In the genomic region with DNA sequence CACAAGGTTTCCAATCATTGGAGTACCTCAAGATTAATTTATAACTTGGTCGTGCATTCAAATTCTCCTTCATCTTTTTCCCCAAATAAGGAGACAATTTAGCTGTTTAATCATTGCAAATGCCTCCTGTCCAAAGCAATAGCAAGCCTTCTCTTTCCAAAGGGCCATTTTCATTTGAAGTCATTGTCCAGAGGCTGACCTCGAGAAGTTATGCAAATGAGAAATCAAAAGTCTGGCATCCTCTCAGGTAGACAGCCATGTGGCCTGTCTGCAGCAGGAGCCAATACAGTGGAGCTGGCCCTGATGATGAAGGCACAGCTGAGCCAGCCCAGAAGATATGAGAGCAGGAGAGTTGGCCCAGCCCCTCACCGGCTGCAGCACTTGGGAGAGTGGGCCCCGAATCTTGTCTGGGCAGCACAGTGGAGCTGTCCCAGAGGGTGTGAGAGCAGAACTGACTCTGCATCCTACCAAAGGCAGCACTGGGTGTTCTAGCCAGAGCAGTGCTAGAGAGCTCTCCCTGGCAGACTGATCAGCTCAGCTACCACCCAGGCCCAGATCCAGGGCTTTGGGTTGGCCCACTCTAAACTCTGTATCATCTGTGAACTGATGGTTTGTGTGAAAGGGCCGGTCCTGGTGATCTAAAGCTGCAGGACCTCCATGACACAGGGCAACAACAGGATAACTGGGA, we compare ENCODE assay signal across 17 mouse cellular contexts.
A peak's percentile ranks its signal among the peaks of the same experiment; 100 is the strongest.
DNase-seq lines count a peak whose midpoint lies in the region; ATAC-seq lines count a peak whose summit lies in the region.
"Had no signal": no experiment of that assay in that cellular context is flagged by ENCODE, and none has a peak within 500 bp of the region (broad histone marks: within the 10 kb centered on the region; RNA-seq: fewer than 3 reads in every experiment).

No protein-coding gene starts in this region.

- H3K4me2 ChIP-seq in kidney, embryonic 14.5 days (replicated peaks; ENCODE audit: low read depth, low read length), result no peak overlapping the region
- no peak overlapping the region for H3K4me2 ChIP-seq in lung, embryonic 15.5 days
- H3K4me2 ChIP-seq in embryonic facial prominence, embryonic 14.5 days (ENCODE audit: low read depth, low read length), result no peak overlapping the region
- H3K4me2 ChIP-seq in limb, embryonic 12.5 days, result no peak overlapping the region
- H3K4me2 ChIP-seq: forebrain, embryonic 15.5 days; heart, embryonic 13.5 days; midbrain, embryonic 13.5 days had no signal

- no peaks in the 10 kb centered on the region for H3K4me1 ChIP-seq in kidney, embryonic 14.5 days (ENCODE audit: control insufficient read depth, insufficient read depth, low read length)
- H3K4me1 ChIP-seq in lung, embryonic 15.5 days, result peaks cover 10% of the 10 kb centered on the region; the same call in 1 of the 2 replicates
- H3K4me1 ChIP-seq in embryonic facial prominence, embryonic 14.5 days (ENCODE audit: control insufficient read depth, insufficient read depth, low read length), result peaks cover 29% of the 10 kb centered on the region
- peaks cover 30% of the 10 kb centered on the region for H3K4me1 ChIP-seq in limb, embryonic 12.5 days (replicated peaks)
- H3K4me1 ChIP-seq: heart, embryonic 13.5 days had no signal

- H3K9me3 ChIP-seq in kidney, embryonic 14.5 days (ENCODE audit: control insufficient read depth, low read length), result no peaks in the 10 kb centered on the region
- H3K9me3 ChIP-seq in lung, embryonic 15.5 days, result no peaks in the 10 kb centered on the region
- peaks cover 3% of the 10 kb centered on the region; the same call in 1 of the 2 replicates for H3K9me3 ChIP-seq in embryonic facial prominence, embryonic 14.5 days (ENCODE audit: control insufficient read depth, low read length)
- 0 out of 2 replicates have a peak, but pooled peaks cover 3% of the 10 kb centered on the region for H3K9me3 ChIP-seq in limb, embryonic 12.5 days
- H3K9me3 ChIP-seq: forebrain, embryonic 15.5 days; midbrain, embryonic 13.5 days had no signal

- H3K27me3 ChIP-seq in kidney, embryonic 14.5 days (ENCODE audit: control insufficient read depth, insufficient read depth, low read length), result no peaks in the 10 kb centered on the region
- no peaks in the 10 kb centered on the region for H3K27me3 ChIP-seq in lung, embryonic 15.5 days
- H3K27me3 ChIP-seq in embryonic facial prominence, embryonic 14.5 days (replicated peaks; ENCODE audit: control insufficient read depth, insufficient read depth, low read length), result no peaks in the 10 kb centered on the region
- H3K27me3 ChIP-seq in limb, embryonic 12.5 days, result no peaks in the 10 kb centered on the region
- H3K27me3 ChIP-seq: forebrain, embryonic 15.5 days; heart, embryonic 13.5 days; midbrain, embryonic 13.5 days had no signal

- no peak overlapping the region for H3K27ac ChIP-seq in kidney, embryonic 14.5 days (ENCODE audit: low read depth, low read length)
- no peak overlapping the region for H3K27ac ChIP-seq in lung, embryonic 15.5 days
- H3K27ac ChIP-seq in embryonic facial prominence, embryonic 14.5 days (replicated peaks; ENCODE audit: low read depth, low read length), result peak overlapping the region; percentile 39; the same call in 1 of the 2 replicates
- 0 out of 2 replicates have a peak overlapping the region, but pooled peaks have one; percentile 7 for H3K27ac ChIP-seq in limb, embryonic 12.5 days
- H3K27ac ChIP-seq: forebrain, embryonic 15.5 days; heart, embryonic 13.5 days; midbrain, embryonic 13.5 days had no signal

- no peak overlapping the region for H3K9ac ChIP-seq in kidney, embryonic 14.5 days (ENCODE audit: low read depth, low read length)
- no peak overlapping the region for H3K9ac ChIP-seq in lung, embryonic 15.5 days
- no peak overlapping the region for H3K9ac ChIP-seq in embryonic facial prominence, embryonic 14.5 days (ENCODE audit: low read depth, low read length)
- no peak overlapping the region for H3K9ac ChIP-seq in limb, embryonic 12.5 days (replicated peaks)
- H3K9ac ChIP-seq: forebrain, embryonic 15.5 days; heart, embryonic 13.5 days; midbrain, embryonic 13.5 days had no signal

- no peak for ATAC-seq in kidney, embryonic 14.5 days (ENCODE audit: low FRiP score, low TSS enrichment)
- peak; percentile 59 for ATAC-seq in lung, embryonic 15.5 days (ENCODE audit: borderline replicate concordance, extremely low read depth, low FRiP score, low TSS enrichment)
- no peak for ATAC-seq in embryonic facial prominence, embryonic 14.5 days (ENCODE audit: low read depth)
- ATAC-seq in limb, embryonic 12.5 days (ENCODE audit: insufficient number of reproducible peaks, insufficient read depth, low FRiP score, low TSS enrichment, low read depth), result peak; percentile 29; the same call in 1 of the 2 replicates
- ATAC-seq: activated CD4-positive, CD25-positive, alpha-beta regulatory T cell, adult 4 months; forebrain, embryonic 15.5 days; midbrain, embryonic 13.5 days; Patski had no signal

- no peaks in the 10 kb centered on the region for H3K36me3 ChIP-seq in kidney, embryonic 14.5 days (ENCODE audit: control insufficient read depth, insufficient read depth, low read length)
- H3K36me3 ChIP-seq in lung, embryonic 15.5 days, result no peaks in the 10 kb centered on the region
- no peaks in the 10 kb centered on the region for H3K36me3 ChIP-seq in embryonic facial prominence, embryonic 14.5 days (ENCODE audit: control insufficient read depth, insufficient read depth, low read length)
- H3K36me3 ChIP-seq in limb, embryonic 12.5 days, result no peaks in the 10 kb centered on the region
- H3K36me3 ChIP-seq: forebrain, embryonic 15.5 days; heart, embryonic 13.5 days; midbrain, embryonic 13.5 days had no signal

- WGBS in kidney, embryonic 14.5 days, result 73% methylated on average over 5 of the region's 5 CpGs
- WGBS in lung, embryonic 15.5 days, result 49% methylated on average over 5 of the region's 5 CpGs
- WGBS in embryonic facial prominence, embryonic 14.5 days, result 41% methylated on average over 5 of the region's 5 CpGs
- WGBS in limb, embryonic 12.5 days, result 60% methylated on average over 5 of the region's 5 CpGs

- peak; percentile 21 for DNase-seq in kidney, adult 11 months
- DNase-seq in lung, postnatal 25 days (ENCODE audit: low spot score), result no peak
- no peak for DNase-seq in embryonic facial prominence, embryonic 14.5 days (ENCODE audit: low spot score)
- DNase-seq in right cerebral cortex, postnatal 36 days (ENCODE audit: low spot score in 2 of 2), result no peak
- DNase-seq: adrenal gland, postnatal 25 days; cerebellum, adult 8-10 months; heart, postnatal 36 days; layer of hippocampus, postnatal 36 days had no signal

- H3K4me3 ChIP-seq in kidney, embryonic 14.5 days (ENCODE audit: low read length), result no peak overlapping the region
- no peak overlapping the region for H3K4me3 ChIP-seq in lung, embryonic 15.5 days
- H3K4me3 ChIP-seq in embryonic facial prominence, embryonic 14.5 days (ENCODE audit: low read depth, low read length), result no peak overlapping the region
- H3K4me3 ChIP-seq in limb, embryonic 12.5 days (replicated peaks), result no peak overlapping the region
- H3K4me3 ChIP-seq: erythroblast, embryonic 14.5 days; forebrain, embryonic 15.5 days; heart, embryonic 13.5 days; midbrain, embryonic 13.5 days had no signal

Comparison
In these comparisons a context has a peak if more than half of its experiments do, and no peak if none do; other contexts are left out.
1. ATAC-seq: peak in lung, embryonic 15.5 days (single experiment) and limb, embryonic 12.5 days (single experiment); none in kidney, embryonic 14.5 days (single experiment) and embryonic facial prominence, embryonic 14.5 days (single experiment).
2. H3K27ac ChIP-seq: peak in embryonic facial prominence, embryonic 14.5 days (single experiment) and limb, embryonic 12.5 days (single experiment); none in kidney, embryonic 14.5 days (single experiment) and lung, embryonic 15.5 days (single experiment).